Mouse (Mus musculus) hindbrain, embryonic 13.5 days (tissue): ENCODE measurements at regions not wholly inside any gene's neighbourhood (a gene's known extent, or its start where the extent isn't known, plus 50 kb on each side); places are given as distances from the start of the nearest gene placed in this dataset.

ENCODE experiments used
- ATAC-seq: fragments of 200-750 bp; cut with Nextera tagmentation; 2 replicates; pipeline ENCODE4 v1.8.0; 2017; ENCODE audit warnings: moderate TSS enrichment; ENCODE audit not compliant: low FRiP score
- H3K27ac ChIP-seq: fragments of 300-500 bp; sonication (generic); 2 replicates; pipeline ENCODE4 v1.5.1; 2015; ENCODE audit warnings: inconsistent platforms, mild to moderate bottlenecking, moderate library complexity
- H3K27me3 ChIP-seq: fragments of 300-500 bp; sonication (generic); 2 replicates; pipeline ENCODE4 v1.6.1; 2015; ENCODE audit warnings: mild to moderate bottlenecking, inconsistent platforms
- H3K36me3 ChIP-seq: fragments of 300-500 bp; sonication (generic); 2 replicates; pipeline ENCODE4 v1.6.1; 2015; ENCODE audit warnings: mild to moderate bottlenecking, inconsistent platforms
- H3K4me1 ChIP-seq: fragments of 300-500 bp; sonication (generic); replicated peaks from 2 replicates; pipeline ENCODE4 v1.6.1; 2015; ENCODE audit warnings: inconsistent platforms
- H3K4me2 ChIP-seq: fragments of 300-500 bp; sonication (generic); 2 replicates; pipeline ENCODE4 v1.6.1; 2015; ENCODE audit warnings: inconsistent platforms, mild to moderate bottlenecking, moderate library complexity
- H3K4me3 ChIP-seq: fragments of 300-500 bp; sonication (generic); 2 replicates; pipeline ENCODE4 v1.5.1; 2015; ENCODE audit warnings: mild to moderate bottlenecking, inconsistent platforms
- H3K9ac ChIP-seq: fragments of 300-500 bp; sonication (generic); 2 replicates; pipeline ENCODE4 v1.6.1; 2015; ENCODE audit warnings: mild to moderate bottlenecking, inconsistent platforms
- H3K9me3 ChIP-seq: fragments of 300-500 bp; sonication (generic); 2 replicates; pipeline ENCODE4 v1.6.1; 2016; ENCODE audit warnings: inconsistent platforms
- WGBS: fragments of 180-500 bp; shearing (Covaris S2); methylation state at CpG from one replicate; pipeline ENCODE4 v1.1.7; 2015; 5-methylcytosine and 5-hydroxymethylcytosine counted together

DNA sequence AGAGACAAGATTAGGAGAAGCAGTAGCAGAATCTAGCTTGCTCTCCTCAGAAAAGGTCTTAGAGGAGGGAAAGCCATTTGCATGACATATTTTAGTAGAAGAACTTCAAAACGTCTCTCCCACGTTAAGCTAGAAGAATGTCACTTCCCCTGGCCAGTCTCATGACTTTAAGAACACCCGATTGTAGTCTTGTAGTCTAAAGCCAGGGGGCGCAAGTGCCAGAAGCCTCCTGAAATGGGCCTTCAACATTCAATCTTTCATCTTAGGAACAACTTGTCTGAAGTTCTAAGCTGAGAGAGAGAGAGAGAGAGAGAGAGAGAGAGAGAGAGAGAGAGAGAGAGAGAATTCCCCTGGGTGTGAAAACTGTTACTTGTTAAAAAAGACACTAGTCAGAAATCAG lies 581.0 kb downstream of the Tmem182 start:
- no peaks in the 10 kb centered on the region for H3K36me3 ChIP-seq
- no peak overlapping the region for H3K4me2 ChIP-seq
- no peaks in the 10 kb centered on the region for H3K9me3 ChIP-seq
- no peak overlapping the region for H3K9ac ChIP-seq
- H3K4me1 ChIP-seq: peaks cover 26% of the 10 kb centered on the region
- H3K4me3 ChIP-seq: no peak overlapping the region
- H3K27ac ChIP-seq: no peak overlapping the region
- WGBS: 69% methylated on average over 4 of the region's 4 CpGs
- ATAC-seq: no peak
- H3K27me3 ChIP-seq: no peaks in the 10 kb centered on the region

GRCm38 (mm10) chr1:41390102-41390884 lies 584.9 kb downstream of the Tmem182 start:
- H3K4me2 ChIP-seq: peak overlapping the region; percentile 20
- no peaks in the 10 kb centered on the region for H3K27me3 ChIP-seq
- H3K9ac ChIP-seq: no peak overlapping the region; the same call in 1 of the 2 replicates
- peaks cover 26% of the 10 kb centered on the region for H3K4me1 ChIP-seq
- H3K9me3 ChIP-seq: no peaks in the 10 kb centered on the region
- H3K27ac ChIP-seq: peak overlapping the region; percentile 72
- H3K36me3 ChIP-seq: no peaks in the 10 kb centered on the region
- ATAC-seq: peak; percentile 96
- H3K4me3 ChIP-seq: no peak overlapping the region
- 3% methylated on average over 11 of the region's 11 CpGs for WGBS

- Histone ChIP-seq H3K27ac (no peak overlapping the region), H3K36me3 (no peaks in the 10 kb centered on the region), H3K4me2 (no peak overlapping the region), H3K4me1 (peaks cover 26% of the 10 kb centered on the region), H3K27me3 (no peaks in the 10 kb centered on the region), H3K9ac (no peak overlapping the region), H3K9me3 (no peaks in the 10 kb centered on the region), H3K4me3 (no peak overlapping the region)
- WGBS: 27% methylated on average over 7 of the region's 7 CpGs
- ATAC-seq: no peak
These were observed 585.7 kb downstream of the Tmem182 start for GRCm38 (mm10) chr1:41391071-41391470.

DNA sequence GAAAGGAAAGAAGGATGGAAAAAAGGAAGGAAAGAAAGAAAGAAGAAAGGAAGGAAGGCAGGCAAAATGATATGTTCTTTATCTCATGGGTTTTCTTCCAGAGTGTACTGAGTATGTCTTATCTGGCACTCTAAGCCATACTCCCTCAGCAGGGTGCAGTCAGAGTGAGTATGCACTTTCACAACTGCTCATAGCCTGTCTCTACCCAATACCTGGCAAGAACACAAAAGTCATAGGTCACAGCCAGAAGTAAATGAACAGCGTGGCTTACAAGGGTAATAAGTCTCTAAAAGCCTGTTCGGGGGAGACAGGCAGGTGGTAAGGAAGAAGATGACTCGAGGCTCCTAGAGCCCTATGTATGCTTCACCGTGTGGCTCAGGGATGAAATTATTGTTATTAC lies 587.9 kb downstream of the Tmem182 start:
- Histone ChIP-seq H3K4me3 (no peak overlapping the region), H3K27ac (no peak overlapping the region), H3K4me1 (peaks cover 26% of the 10 kb centered on the region), H3K9ac (no peak overlapping the region), H3K36me3 (no peaks in the 10 kb centered on the region), H3K4me2 (no peak overlapping the region), H3K9me3 (no peaks in the 10 kb centered on the region), H3K27me3 (no peaks in the 10 kb centered on the region)
- 70% methylated on average over 4 of the region's 4 CpGs for WGBS
- ATAC-seq: no peak

DNA sequence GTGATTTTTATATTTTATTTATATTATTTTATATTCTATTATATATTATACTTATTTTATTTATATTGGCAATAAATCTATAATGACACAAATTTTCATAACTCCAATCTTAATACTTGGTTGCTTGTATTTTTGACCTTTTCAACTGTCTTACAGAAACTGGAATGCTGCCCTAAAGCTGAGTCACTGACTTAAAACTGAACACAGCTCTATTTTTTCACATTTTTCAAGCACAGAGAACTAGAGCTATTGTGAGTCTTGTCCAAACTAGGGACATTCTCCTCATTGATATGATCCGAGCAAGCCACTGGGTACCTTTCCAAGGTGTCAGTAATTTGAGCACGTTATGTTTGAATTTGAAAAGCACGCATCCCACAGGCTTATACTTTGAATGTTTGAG lies 589.7 kb downstream of the Tmem182 start:
- no peak for ATAC-seq
- H3K36me3 ChIP-seq: no peaks in the 10 kb centered on the region
- no peak overlapping the region for H3K4me3 ChIP-seq
- H3K9ac ChIP-seq: no peak overlapping the region
- H3K9me3 ChIP-seq: no peaks in the 10 kb centered on the region
- H3K4me2 ChIP-seq: no peak overlapping the region
- H3K27me3 ChIP-seq: no peaks in the 10 kb centered on the region
- no peak overlapping the region for H3K27ac ChIP-seq
- WGBS: 84% methylated on average over 3 of the region's 3 CpGs
- H3K4me1 ChIP-seq: peaks cover 13% of the 10 kb centered on the region

DNA sequence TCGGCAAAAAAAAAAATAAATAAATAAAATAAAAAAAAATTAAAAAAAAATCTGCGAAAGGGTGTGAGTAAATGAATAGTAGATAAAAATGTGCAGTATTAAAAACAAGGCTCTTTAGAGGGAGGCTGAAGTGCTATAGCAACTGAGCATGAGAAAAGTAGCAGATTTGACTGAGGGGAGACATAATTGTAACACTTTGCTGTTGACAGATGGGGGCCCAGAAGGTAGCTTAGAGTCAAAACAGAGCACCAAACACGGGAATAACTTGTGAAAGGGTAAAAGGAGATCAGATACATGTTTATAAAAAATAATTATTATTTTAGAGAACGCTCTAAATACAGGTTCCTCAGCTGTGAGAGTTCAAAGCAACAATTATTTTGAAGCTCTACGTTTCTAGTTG lies 605.1 kb downstream of the Tmem182 start:
- Histone ChIP-seq H3K4me2 (no peak overlapping the region), H3K9me3 (no peaks in the 10 kb centered on the region), H3K27me3 (no peaks in the 10 kb centered on the region), H3K27ac (no peak overlapping the region), H3K4me1 (no peaks in the 10 kb centered on the region), H3K9ac (no peak overlapping the region), H3K4me3 (no peak overlapping the region), H3K36me3 (no peaks in the 10 kb centered on the region)
- ATAC-seq: no peak
- WGBS: 87% methylated on average over 5 of the region's 5 CpGs

- H3K4me3 ChIP-seq: no peak overlapping the region
- H3K9ac ChIP-seq: no peak overlapping the region
- no peak overlapping the region for H3K27ac ChIP-seq
- 98% methylated on average over 3 of the region's 3 CpGs for WGBS
- H3K9me3 ChIP-seq: no peaks in the 10 kb centered on the region
- H3K36me3 ChIP-seq: no peaks in the 10 kb centered on the region
- no peaks in the 10 kb centered on the region for H3K27me3 ChIP-seq
- no peak overlapping the region for H3K4me2 ChIP-seq
- no peaks in the 10 kb centered on the region for H3K4me1 ChIP-seq
- no peak for ATAC-seq
These were observed 606.2 kb downstream of the Tmem182 start for GRCm38 (mm10) chr1:41411641-41412040.

- ATAC-seq: no peak
- Histone ChIP-seq H3K4me2 (no peak overlapping the region), H3K27me3 (no peaks in the 10 kb centered on the region), H3K9me3 (no peaks in the 10 kb centered on the region), H3K9ac (no peak overlapping the region), H3K27ac (no peak overlapping the region), H3K4me1 (no peaks in the 10 kb centered on the region), H3K4me3 (no peak overlapping the region), H3K36me3 (no peaks in the 10 kb centered on the region)
- 96% methylated on average over 8 of the region's 8 CpGs for WGBS
These were observed 606.7 kb downstream of the Tmem182 start for GRCm38 (mm10) chr1:41412078-41412477.

- Histone ChIP-seq H3K4me3 (no peak overlapping the region), H3K27ac (no peak overlapping the region), H3K4me2 (no peak overlapping the region), H3K36me3 (no peaks in the 10 kb centered on the region), H3K9ac (no peak overlapping the region), H3K27me3 (no peaks in the 10 kb centered on the region), H3K9me3 (no peaks in the 10 kb centered on the region), H3K4me1 (no peaks in the 10 kb centered on the region)
- 93% methylated on average over 3 of the region's 3 CpGs for WGBS
- no peak for ATAC-seq
These were observed 615.3 kb downstream of the Tmem182 start for GRCm38 (mm10) chr1:41420489-41421327.

DNA sequence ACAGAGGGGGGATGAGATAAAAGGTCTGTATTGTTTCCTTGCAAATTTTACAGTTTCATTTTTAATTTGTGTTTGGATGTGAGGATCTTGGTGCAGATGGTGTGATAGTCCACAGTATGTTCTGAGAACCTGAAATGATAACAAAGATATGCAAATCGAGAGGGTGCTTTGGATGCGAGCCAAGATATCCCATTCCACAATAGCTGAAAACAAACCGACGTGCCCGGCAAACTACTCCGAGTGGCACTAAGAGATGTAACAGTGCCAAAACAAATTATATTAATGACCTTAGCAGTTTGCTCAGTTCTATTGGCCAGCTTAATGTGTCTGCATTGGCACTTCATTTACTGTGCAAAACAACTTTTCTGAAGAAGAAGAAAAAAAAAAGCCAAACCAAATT lies 622.5 kb downstream of the Tmem182 start:
- Histone ChIP-seq H3K4me3 (no peak overlapping the region), H3K27ac (no peak overlapping the region), H3K9me3 (no peaks in the 10 kb centered on the region), H3K36me3 (no peaks in the 10 kb centered on the region), H3K4me2 (no peak overlapping the region), H3K4me1 (peaks cover 15% of the 10 kb centered on the region), H3K27me3 (no peaks in the 10 kb centered on the region), H3K9ac (no peak overlapping the region)
- ATAC-seq: no peak
- WGBS: 20% methylated on average over 6 of the region's 6 CpGs

GRCm38 (mm10) chr1:41431127-41431690 lies 625.8 kb downstream of the Tmem182 start:
- peak; percentile 74; the same call in 1 of the 2 replicates for ATAC-seq
- peak overlapping the region; percentile 26 for H3K4me2 ChIP-seq

GRCm38 (mm10) chr1:41435379-41435778 lies 630.0 kb downstream of the Tmem182 start:
- H3K4me3 ChIP-seq: no peak overlapping the region
- H3K9ac ChIP-seq: no peak overlapping the region
- no peak overlapping the region for H3K4me2 ChIP-seq
- no peak for ATAC-seq
- no peaks in the 10 kb centered on the region for H3K9me3 ChIP-seq
- H3K27ac ChIP-seq: no peak overlapping the region
- WGBS: 84% methylated on average over 3 of the region's 3 CpGs
- H3K4me1 ChIP-seq: peaks cover 10% of the 10 kb centered on the region
- H3K36me3 ChIP-seq: no peaks in the 10 kb centered on the region
- no peaks in the 10 kb centered on the region for H3K27me3 ChIP-seq

More at GRCm38 (mm10) chr1:41431127-41431690, 625.8 kb downstream of the Tmem182 start:
- Histone ChIP-seq H3K27ac (peak overlapping the region; percentile 35; the same call in 1 of the 2 replicates), H3K27me3 (no peaks in the 10 kb centered on the region), H3K4me3 (no peak overlapping the region), H3K4me1 (peaks cover 15% of the 10 kb centered on the region), H3K36me3 (no peaks in the 10 kb centered on the region), H3K9ac (no peak overlapping the region), H3K9me3 (no peaks in the 10 kb centered on the region)
- WGBS: 13% methylated on average over 7 of the region's 7 CpGs
